Mouse (Mus musculus): ENCODE measurements at regions not wholly inside any gene's neighbourhood (a gene's known extent, or its start where the extent isn't known, plus 50 kb on each side); places are given as distances from the start of the nearest gene placed in this dataset.

DNA sequence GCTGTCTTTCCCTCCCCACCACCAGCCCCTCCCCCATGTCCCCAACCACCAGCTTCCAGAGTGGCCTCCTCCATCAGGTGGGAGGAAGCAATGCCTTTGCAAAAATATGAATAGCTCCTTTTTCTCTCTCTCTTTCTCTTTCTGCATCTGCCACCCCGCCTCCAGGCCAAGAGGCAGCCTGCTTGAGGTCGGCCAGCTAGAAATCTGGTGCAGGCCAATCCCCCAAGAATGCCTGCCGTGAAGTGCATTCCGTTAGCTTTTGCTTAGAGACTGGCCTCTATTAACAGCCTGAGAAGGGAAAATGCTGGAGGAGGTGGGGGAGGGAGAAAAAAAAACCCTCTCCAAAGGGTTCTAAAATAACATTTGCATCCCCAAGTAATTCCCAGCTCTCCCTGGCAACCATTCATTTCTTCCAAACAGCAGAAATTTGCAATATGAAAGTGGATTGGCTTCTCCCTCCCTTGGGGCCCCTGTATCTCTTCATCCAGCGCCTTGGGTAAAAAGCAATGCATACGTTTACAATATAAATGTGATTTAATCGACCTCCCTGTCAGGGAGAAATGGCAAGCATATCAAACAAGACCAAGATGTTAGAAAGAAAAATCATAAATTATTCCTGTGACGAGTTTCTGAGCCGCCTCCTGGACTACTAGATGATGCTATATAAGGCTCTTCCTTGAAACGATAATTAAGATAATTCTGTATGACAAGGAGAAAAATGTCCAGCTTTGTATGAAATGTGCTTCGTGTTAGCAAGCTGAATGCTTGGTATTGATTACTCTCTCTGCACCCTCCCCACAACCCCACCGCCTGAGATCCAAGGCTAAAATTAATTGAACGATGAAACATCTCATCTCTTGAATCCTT lies 339.8 kb downstream of the Rps24 start:
- TF ChIP-seq ZC3H11A (IDR thresholded peaks at IDR 0.05; ENCODE audit: borderline replicate concordance, low read depth, low read length) (no peak), CHD2 (IDR thresholded peaks at IDR 0.05; ENCODE audit: low read depth, low read length) (no peak)
